Mouse (Mus musculus) heart, adult 8-10 months (tissue): ENCODE data around the gene Brdt. TPM values are rescaled to one million over a fixed set of nuclear protein-coding genes. Genes with fewer than 3 reads are reported as not detected.

Experiments used
- DNase-seq: peaks from one replicate; pipeline ENCODE4 v3.0.0; 2022; ENCODE audit warnings: low spot score
- total RNA-seq, 4 experiments: library from RNA; stranded (reverse); gene quantifications; 2 replicates each; pipeline ENCODE4 v1.2.4; 2022

Brdt gene
- total RNA-seq, 4 experiments from 2014 or later, result 0.11 to 0.52 (median 0.41) TPM

DNA sequence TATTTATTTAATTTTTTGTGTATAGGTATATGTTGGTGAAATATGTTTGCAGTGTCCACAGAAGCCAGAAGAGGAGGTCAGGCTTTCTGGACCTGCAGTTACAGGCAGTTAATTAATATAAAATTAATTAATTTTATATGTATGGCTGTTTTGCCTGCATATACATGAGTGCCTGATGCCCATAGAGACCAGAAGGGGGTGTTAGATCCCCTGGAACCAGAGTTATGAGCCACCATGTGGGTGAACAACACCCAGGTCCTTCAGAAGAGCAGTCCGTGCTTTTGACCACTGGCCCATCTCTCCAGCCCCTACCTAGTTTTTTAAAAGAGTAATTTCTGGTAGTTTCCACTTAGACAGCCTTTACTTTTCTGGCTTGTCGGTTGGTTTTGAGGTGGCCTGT is 81.3 kb downstream of the Brdt start:
- no peak for DNase-seq

DNA sequence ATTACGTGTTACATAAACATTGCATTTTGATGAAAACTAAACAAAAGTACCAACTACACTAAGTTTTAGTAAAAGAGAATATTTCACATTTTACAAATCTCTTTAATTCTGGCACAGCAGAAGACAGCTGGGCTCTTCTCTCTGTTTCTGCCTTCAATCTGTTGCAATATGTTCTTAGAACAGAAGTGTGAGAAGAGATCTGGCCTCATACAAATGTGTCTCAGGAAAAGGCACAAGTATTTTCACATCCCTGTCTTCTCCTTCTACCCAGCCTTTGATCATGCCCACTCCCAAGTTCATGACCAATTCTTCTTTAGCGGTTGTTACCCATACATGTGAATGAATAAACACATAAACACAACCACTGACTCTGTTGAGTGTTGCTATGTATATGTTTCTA is 84.1 kb downstream of the Brdt start:
- no peak for DNase-seq

DNA sequence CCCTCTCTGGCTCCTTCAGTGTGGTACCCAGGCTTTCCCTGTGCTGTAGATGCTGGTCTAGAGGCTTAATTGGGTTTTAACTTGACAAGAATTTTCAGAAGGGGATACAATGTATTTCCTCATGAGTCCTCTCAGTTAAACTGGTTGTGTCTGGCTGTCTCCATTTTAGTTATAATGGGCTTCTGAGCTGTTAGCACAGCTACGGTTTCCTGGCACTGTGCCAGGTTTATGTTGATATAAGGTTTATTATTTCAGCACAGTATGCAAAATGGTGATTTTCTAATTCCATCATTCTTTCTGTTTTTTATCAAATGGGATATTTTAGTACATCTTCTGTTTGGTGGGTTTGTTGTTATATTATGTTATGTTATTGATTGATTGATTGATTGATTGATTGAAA is 90.7 kb downstream of the Brdt start:
- no peak for DNase-seq

DNA sequence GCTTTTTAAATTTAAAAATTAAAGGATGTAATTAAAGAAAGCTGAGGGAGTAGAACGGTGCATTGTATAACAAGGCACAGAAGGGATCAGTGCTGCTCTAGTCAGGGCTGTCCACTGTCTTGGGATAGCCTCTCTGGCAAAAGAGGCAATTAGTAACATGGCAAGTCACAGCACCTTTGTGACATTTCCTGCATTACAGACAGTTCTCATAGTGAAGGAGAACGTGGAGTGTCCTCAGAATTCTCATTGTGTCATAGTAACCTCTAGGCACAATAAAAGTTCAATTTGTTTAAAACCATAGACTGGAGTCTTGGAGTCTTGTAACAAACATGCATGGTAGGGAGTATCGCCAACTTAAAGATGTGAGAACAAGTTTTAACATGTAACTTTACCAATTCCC is 100.3 kb downstream of the Brdt start, which contains the start of gene Lpcat2b:
Gene Lpcat2b, plus strand, starts transcription at position 301 of the 400 bp plus-strand sequence.
- no peak for DNase-seq

DNA sequence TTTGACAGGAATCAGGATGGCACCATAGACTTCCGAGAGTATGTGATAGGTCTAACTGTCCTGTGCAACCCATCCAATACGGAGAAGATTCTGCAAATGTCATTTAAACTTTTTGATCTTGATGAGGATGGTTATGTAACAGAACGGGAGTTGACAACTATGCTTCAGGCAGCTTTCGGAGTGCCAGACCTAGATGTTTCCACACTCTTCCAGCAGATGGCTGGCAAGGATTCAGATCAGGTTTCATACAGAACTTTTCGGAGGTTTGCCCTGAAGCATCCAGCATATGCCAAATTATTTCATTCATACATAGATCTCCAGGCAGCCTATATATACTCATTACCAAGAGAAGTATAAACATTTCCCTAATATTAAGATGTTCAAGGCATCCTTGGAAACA is 103.0 kb downstream of the Brdt start:
- no peak for DNase-seq

DNA sequence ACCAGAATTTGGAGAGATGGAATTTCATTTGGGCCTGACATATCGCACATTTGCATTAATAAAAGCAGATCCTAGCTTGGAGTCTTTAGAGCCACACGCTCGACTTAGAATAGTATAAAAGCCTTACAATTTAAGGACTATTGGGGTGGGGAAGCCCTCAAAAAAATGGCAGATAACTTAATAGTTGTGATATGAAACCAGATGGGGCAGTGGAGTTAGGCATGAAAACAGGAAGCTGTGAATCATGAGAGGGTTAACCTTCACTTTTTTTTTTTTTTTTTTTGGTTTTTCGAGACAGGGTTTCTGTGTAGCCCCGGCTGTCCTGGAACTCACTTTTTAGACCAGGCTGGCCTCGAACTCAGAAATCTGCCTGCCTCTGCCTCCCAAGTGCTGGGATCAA is 105.2 kb downstream of the Brdt start:
- no peak for DNase-seq

Other genes starting within 250 kb of the Brdt start
- gene Tgfbr3, start 41.5 kb upstream of the Brdt start, total RNA-seq, result 10 to 100 TPM; 38.5 to 48.2 (median 44.6) TPM
- under 1 TPM in 2 of 4 experiments, not detected in 2; 0.49 to 0.79 TPM for gene Ephx4, start 71.6 kb downstream of the Brdt start, total RNA-seq
- gene Lpcat2b, start 100.4 kb downstream of the Brdt start, total RNA-seq, result not detected
- gene Btbd8, start 106.8 kb downstream of the Brdt start, total RNA-seq, result 1 to 10 TPM; 4.9 to 6.3 (median 5.5) TPM
- gene Gm42669, start 176.5 kb downstream of the Brdt start, total RNA-seq, result under 1 TPM in 1 of 4 experiments, not detected in 3; 0.09 TPM
- not detected for gene 1700028K03Rik, start 203.6 kb downstream of the Brdt start, total RNA-seq